Mouse (Mus musculus) lung, adult 2 months (tissue): ENCODE data around the gene Tepsin. TPM values are rescaled to one million over a fixed set of nuclear protein-coding genes. Genes with fewer than 3 reads are reported as not detected.

Source experiments
- DNase-seq: peaks from one replicate; pipeline ENCODE4 v3.0.0; 2022
- H3K4me1 ChIP-seq: fragments of 200-500 bp; 2 replicates; pipeline ENCODE4 v1.6.1; 2011; ENCODE audit warnings: low read length; ENCODE audit not compliant: control insufficient read depth, insufficient read depth
- H3K4me3 ChIP-seq: fragments of 200-500 bp; replicated peaks from 2 replicates; pipeline ENCODE3; 2011; ENCODE audit warnings: low read depth, mild to moderate bottlenecking, control low read depth, low read length; ENCODE audit errors: extremely low read depth
- CTCF ChIP-seq: fragments of 200-500 bp; IDR thresholded peaks from 2 replicates; pipeline ENCODE4 v1.5.1; 2011; ENCODE audit warnings: mild to moderate bottlenecking, low read length, control low read depth; ENCODE audit not compliant: insufficient read depth
- POLR2A ChIP-seq: fragments of 200-500 bp; IDR thresholded peaks from 2 replicates; pipeline ENCODE4 v1.6.1; 2011; ENCODE audit warnings: low read depth, mild to moderate bottlenecking, control low read depth, low read length, borderline replicate concordance; ENCODE audit errors: extremely low read depth
- WGBS: fragments of 180-500 bp; shearing (Covaris S2); methylation state at CpG from one replicate; pipeline ENCODE4 v1.1.7; 2018; 5-methylcytosine and 5-hydroxymethylcytosine counted together
- polyA plus RNA-seq: library from polyadenylated mRNA; depleted of rRNA; stranded (reverse); fragments of >200 nt; gene quantifications from 2 replicates; pipeline ENCODE4 v1.2.3, GENCODE M21; 2012

Gene Tepsin
- polyA plus RNA-seq, 1 experiment: 32.3 TPM

DNA sequence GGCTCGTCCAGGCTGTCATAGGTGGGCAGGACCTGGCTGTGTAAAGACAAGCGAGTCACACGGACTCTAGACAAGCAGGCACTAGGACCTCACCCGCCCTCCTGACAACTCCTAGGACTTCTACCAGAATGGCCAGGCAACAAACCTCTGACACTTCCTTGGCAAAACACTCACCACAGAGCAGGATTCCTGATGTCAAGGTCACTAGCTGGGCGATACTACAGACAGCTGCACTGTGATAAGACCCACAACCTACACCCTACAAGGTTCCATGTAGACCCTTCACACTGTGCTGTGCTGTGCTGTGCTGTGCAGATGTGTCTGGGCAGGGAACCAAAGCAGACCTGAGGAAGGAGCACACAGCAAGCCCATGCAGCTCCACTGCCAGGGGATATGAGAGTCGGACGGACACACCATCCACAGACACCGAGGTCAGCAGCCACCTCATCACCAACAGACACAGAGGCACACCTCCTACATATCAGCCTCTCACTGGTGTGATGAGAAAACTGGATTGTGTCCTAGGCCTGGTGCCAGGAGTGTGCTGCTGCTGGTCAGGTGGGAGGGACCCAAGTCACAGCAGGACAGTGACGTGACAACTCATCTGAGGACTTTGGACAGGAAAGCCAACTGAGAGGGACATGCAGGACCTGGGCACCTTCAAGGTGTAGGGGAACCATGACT is 36.5 kb upstream of the Tepsin start:
- no peak overlapping the region for H3K4me3 ChIP-seq
- 76% methylated on average over 9 of the region's 9 CpGs for WGBS
- DNase-seq: no peak
- H3K4me1 ChIP-seq: peaks cover 14% of the 10 kb centered on the region
- no peak for TF ChIP-seq POLR2A
- no peak for TF ChIP-seq CTCF

DNA sequence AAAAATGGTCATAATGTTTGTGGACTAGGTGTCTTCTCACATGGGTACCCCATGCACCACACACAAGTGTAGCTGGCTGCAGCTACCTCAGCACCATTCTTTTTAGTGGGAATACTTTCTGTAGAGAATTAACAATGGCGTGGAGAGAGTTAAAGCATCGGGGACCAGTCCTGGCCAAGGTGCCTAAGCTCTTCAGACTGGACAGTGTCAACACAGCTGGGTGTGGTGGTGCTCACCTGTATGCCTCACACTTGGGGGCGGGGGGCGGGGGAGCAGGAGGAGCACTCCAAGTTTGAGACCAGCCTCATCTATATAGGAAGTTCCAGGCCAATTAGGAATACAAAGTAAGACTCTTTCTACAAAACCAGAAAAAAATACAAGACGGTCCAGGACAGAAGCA is 35.6 kb upstream of the Tepsin start:
- WGBS: 64% methylated on average over 5 of the region's 5 CpGs
- DNase-seq: no peak
- H3K4me3 ChIP-seq: no peak overlapping the region
- TF ChIP-seq CTCF (no peak), POLR2A (no peak)
- H3K4me1 ChIP-seq: peaks cover 14% of the 10 kb centered on the region

DNA sequence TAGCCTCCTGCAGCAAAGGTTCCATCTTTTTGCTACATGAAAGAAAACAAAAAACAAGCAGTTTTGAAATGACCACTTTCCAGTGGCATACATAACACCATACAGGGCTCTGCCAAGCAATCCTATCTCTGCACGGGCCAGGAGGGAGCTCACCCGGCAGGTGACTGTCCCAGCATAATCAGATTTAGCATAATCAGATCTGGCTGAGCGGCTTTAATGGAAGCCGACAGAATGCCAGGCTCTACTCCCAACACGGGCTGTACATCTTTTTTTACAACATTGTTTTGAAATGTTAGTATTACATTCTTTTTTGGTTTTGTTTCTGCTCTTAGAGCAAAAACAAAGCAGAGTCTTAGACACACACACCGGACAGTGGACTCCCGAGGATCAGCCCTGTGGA is 30.8 kb upstream of the Tepsin start:
- DNase-seq: no peak
- TF ChIP-seq CTCF (no peak), POLR2A (no peak)
- no peak overlapping the region for H3K4me3 ChIP-seq
- no peaks in the 10 kb centered on the region for H3K4me1 ChIP-seq
- WGBS: 87% methylated on average over 7 of the region's 7 CpGs

DNA sequence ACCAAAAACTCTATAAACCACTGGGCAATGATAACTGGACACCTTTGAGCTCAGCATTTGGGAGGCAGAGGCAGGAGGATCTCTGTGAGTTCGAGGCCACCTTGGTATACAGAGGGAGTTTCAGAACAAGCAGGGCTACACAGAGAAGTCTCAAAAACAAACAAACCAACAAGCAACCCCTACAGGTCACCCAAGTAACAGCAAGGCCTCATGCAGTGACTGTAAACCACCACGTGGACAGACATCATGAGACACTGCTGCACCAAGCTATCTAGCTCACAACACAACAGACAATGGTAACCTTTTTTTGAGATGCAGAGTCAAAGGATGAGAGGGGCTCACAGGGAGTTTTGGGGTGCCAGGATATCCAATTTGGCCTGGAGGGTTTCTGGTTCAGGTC is 28.3 kb upstream of the Tepsin start:
- H3K4me3 ChIP-seq: no peak overlapping the region
- H3K4me1 ChIP-seq: no peaks in the 10 kb centered on the region
- WGBS: 90% methylated on average over 2 of the region's 2 CpGs
- TF ChIP-seq POLR2A: no peak
- no peak for TF ChIP-seq CTCF
- DNase-seq: no peak

DNA sequence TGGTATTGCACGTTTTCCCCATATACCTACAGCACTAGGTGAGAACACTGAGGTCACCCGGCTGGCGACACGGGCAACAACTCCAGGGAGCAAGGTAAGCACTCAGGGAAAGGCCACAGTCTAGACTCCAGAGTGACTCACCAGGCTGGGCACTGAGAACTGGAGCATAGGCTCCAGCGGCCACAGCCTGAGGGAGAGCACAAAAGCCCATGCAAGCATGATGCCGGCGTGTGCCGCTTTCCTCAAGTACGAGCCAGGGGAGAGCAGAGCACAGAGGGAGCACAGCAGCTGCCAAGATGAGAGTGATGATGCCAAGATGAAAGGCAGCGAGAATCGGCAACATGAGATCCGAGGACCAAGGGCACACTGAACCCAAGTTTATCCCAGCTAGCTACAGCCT is 23.6 kb upstream of the Tepsin start:
- Histone ChIP-seq H3K4me3 (no peak overlapping the region), H3K4me1 (no peaks in the 10 kb centered on the region)
- TF ChIP-seq POLR2A (no peak), CTCF (no peak)
- 81% methylated on average over 12 of the region's 12 CpGs for WGBS
- DNase-seq: no peak

DNA sequence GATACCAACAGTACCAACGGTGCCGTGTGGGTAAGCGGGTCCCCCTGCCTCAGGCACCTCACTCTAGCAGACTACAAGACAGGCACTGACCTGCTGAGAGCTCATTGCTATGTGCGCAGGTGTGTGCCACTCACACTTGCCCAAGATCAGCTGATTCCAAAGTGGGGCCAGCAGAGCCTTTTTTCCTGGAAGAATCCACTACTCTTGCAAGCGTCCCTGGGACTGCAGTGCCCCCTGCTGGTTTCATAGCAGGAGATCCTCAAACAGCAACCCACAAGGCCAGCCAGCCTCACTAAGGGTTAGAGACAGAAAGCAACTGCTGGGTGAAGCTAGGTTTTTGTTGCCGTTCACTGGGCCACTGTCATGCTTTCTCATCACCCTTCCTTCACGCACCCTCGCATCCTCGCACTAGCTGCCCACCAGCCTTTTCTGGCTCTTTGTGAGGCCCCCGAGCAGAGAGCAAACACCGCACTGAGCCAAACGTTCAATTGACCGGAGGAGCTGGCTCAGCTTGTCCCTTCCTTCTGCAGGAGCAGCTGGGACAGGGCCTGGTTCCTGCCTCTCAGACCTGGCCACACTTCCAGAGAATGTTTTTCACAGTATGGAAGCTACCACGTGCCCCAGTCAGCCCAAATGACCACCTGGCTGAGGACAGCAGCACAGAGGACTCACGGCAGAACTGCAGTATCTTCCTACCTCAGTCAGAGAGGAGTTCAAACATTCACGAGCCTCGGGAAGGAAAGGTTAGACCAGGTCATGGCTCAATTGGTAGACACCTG is 22.3 kb upstream of the Tepsin start:
- Histone ChIP-seq H3K4me1 (no peaks in the 10 kb centered on the region), H3K4me3 (no peak overlapping the region)
- WGBS: 79% methylated on average over 17 of the region's 17 CpGs
- TF ChIP-seq POLR2A: no peak
- TF ChIP-seq CTCF: peak; percentile 71
- peak; percentile 68 for DNase-seq

DNA sequence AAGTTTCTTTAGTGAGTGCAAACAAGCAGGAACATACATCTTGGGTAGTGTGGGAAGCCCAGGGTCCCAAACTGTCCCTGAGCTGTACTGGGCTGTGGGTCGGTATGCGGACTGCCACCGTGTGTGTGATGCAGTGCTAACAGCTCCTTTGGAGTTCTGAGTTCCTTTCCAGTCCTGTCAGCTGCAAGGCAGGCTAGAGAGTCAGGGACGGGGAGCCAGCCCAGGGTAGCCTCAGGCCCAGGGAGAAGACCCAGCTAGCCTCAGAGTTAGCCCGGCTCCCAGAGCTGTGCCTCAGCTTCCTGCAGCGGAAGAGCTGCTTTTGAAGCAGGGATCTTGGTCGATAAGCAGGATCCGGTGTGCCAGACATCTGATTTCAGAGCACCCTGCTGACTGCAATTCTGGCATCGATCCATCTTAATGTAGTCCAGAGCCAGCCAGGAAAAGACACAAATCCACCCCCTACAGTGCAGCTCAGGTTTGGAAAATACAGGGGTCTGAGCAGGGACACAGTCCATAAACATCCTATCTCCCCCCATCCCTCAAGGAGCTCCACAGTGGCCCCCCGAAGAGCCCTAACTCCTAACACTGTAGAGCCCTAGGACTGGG is 21.5 kb upstream of the Tepsin start:
- Histone ChIP-seq H3K4me3 (no peak overlapping the region), H3K4me1 (no peaks in the 10 kb centered on the region)
- DNase-seq: no peak
- 72% methylated on average over 10 of the region's 10 CpGs for WGBS
- TF ChIP-seq CTCF (no peak), POLR2A (no peak)

DNA sequence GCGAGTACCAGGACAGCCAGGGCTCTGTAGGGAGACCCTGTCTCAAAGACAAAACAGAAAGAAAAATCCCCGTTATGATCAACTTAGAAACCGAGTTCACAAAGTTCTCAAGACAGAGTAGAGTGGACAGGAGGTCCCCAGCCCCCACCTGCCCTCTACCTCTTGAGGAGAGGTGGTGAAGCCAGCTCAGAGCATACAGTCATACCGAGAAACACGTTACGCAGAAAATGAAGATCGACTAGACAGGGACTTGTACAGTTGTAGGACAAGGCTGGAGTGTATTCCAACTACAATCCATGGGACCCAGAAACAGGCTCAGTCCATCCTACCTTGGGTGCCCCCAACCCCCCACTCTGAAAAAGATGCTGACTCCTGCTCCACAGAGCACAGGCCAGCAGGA is 20.6 kb upstream of the Tepsin start:
- no peak overlapping the region for H3K4me3 ChIP-seq
- WGBS: 91% methylated on average over 7 of the region's 7 CpGs
- DNase-seq: no peak
- H3K4me1 ChIP-seq: no peaks in the 10 kb centered on the region
- no peak for TF ChIP-seq CTCF
- no peak for TF ChIP-seq POLR2A

DNA sequence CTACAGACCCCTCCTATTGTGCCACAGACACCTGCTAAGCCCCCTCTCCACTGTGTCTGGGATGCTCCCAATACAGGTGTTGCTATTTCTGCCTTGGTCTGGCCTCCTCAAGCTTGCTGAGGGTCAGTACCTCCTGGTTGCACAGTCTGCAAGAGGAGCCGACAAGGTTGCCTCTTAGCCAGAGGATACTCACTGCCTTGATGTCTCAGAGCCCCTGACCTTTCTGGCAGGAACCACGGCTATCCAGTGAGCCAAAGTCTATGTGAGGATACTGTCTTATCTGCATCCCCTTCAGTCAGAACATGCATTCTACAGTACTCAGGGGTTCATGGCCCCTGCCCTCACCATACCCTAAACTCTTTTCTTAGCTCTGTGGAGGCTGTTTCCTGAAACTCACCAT is 19.1 kb upstream of the Tepsin start:
- DNase-seq: no peak
- H3K4me1 ChIP-seq: peaks cover under 1% of the 10 kb centered on the region; the same call in 1 of the 2 replicates
- H3K4me3 ChIP-seq: no peak overlapping the region
- WGBS: 89% methylated on average over 2 of the region's 2 CpGs
- TF ChIP-seq CTCF (no peak), POLR2A (no peak)
